Mouse (Mus musculus): ENCODE results near the gene Spsb4.

Gene Spsb4

GRCm38 (mm10) chr9:96980037-96980997 lies 38.3 kb downstream of the Spsb4 start:
- no peak for DNase-seq (ENCODE audit: inconsistent age in 2 of 2, low spot score in 1 of 2)

GRCm38 (mm10) chr9:96979417-96980030 lies 39.1 kb downstream of the Spsb4 start:
- DNase-seq (ENCODE audit: inconsistent age in 2 of 2, low spot score in 1 of 2): no peak

- no peak for DNase-seq (ENCODE audit: inconsistent age in 2 of 2, low spot score in 1 of 2)
Observed at GRCm38 (mm10) chr9:96978147-96978782, 40.4 kb downstream of the Spsb4 start.

- DNase-seq (ENCODE audit: inconsistent age in 2 of 2, low spot score in 1 of 2): peak; percentile 40 to 76
Observed at GRCm38 (mm10) chr9:96977287-96978145, 41.1 kb downstream of the Spsb4 start.

- no peak for DNase-seq (ENCODE audit: inconsistent age in 2 of 2, low spot score in 1 of 2)
Observed at GRCm38 (mm10) chr9:96973091-96973490, 45.6 kb downstream of the Spsb4 start.

GRCm38 (mm10) chr9:96971625-96972404 lies 46.8 kb downstream of the Spsb4 start:
- no peak for DNase-seq (ENCODE audit: inconsistent age in 2 of 2, low spot score in 1 of 2)

GRCm38 (mm10) chr9:96967516-96967915 lies 51.1 kb downstream of the Spsb4 start:
- no peak for DNase-seq (ENCODE audit: inconsistent age in 2 of 2, low spot score in 1 of 2)

GRCm38 (mm10) chr9:96966465-96966864 lies 52.2 kb downstream of the Spsb4 start:
- no peak for DNase-seq (ENCODE audit: inconsistent age in 2 of 2, low spot score in 1 of 2)

- DNase-seq (ENCODE audit: inconsistent age in 2 of 2, low spot score in 1 of 2): peak; percentile 20 to 50
Observed at GRCm38 (mm10) chr9:96963443-96964215, 55.0 kb downstream of the Spsb4 start.

GRCm38 (mm10) chr9:96962714-96963113 lies 55.9 kb downstream of the Spsb4 start:
- DNase-seq (ENCODE audit: inconsistent age in 2 of 2, low spot score in 1 of 2): no peak

GRCm38 (mm10) chr9:96961986-96962701 lies 56.5 kb downstream of the Spsb4 start:
- DNase-seq (ENCODE audit: inconsistent age in 2 of 2, low spot score in 1 of 2): no peak

- DNase-seq (ENCODE audit: inconsistent age in 2 of 2, low spot score in 1 of 2): peak in 1 of 2 experiments; percentile 65
Observed at GRCm38 (mm10) chr9:96961006-96961405, 57.6 kb downstream of the Spsb4 start.

GRCm38 (mm10) chr9:96960241-96960640 lies 58.4 kb downstream of the Spsb4 start:
- peak in 1 of 2 experiments; percentile 63 for DNase-seq (ENCODE audit: inconsistent age in 2 of 2, low spot score in 1 of 2)

GRCm38 (mm10) chr9:96959469-96959868 lies 59.2 kb downstream of the Spsb4 start:
- no peak for DNase-seq (ENCODE audit: inconsistent age in 2 of 2, low spot score in 1 of 2)

GRCm38 (mm10) chr9:96958009-96958615 lies 60.5 kb downstream of the Spsb4 start:
- DNase-seq (ENCODE audit: inconsistent age in 2 of 2, low spot score in 1 of 2): no peak

- DNase-seq (ENCODE audit: inconsistent age in 2 of 2, low spot score in 1 of 2): peak in 1 of 2 experiments; percentile 61
Observed at GRCm38 (mm10) chr9:96957298-96957865, 61.3 kb downstream of the Spsb4 start.

- DNase-seq (ENCODE audit: inconsistent age in 2 of 2, low spot score in 1 of 2): no peak
Observed at GRCm38 (mm10) chr9:96956646-96957297, 61.9 kb downstream of the Spsb4 start.
